Mouse (Mus musculus) forebrain, embryonic 16.5 days (tissue): Measurements from ENCODE around the gene Taf8. TPM values are rescaled to one million over a fixed set of nuclear protein-coding genes. Genes with fewer than 3 reads are reported as not detected.

ENCODE experiments used
- ATAC-seq: fragments of 200-750 bp; cut with Nextera tagmentation; 2 replicates; pipeline ENCODE4 v1.8.0; 2017; ENCODE audit warnings: mild to moderate bottlenecking, moderate library complexity
- H3K27ac ChIP-seq: fragments of 300-500 bp; sonication (generic); 2 replicates; pipeline ENCODE4 v1.5.1; 2014; ENCODE audit warnings: low read length, control low read depth
- H3K27me3 ChIP-seq: fragments of 300-500 bp; sonication (generic); replicated peaks from 2 replicates; pipeline ENCODE4 v1.6.1; 2014; ENCODE audit warnings: low read length; ENCODE audit not compliant: control insufficient read depth, insufficient read depth
- H3K36me3 ChIP-seq: fragments of 300-500 bp; sonication (generic); 2 replicates; pipeline ENCODE4 v1.6.1; 2014; ENCODE audit not compliant: control insufficient read depth, insufficient read depth
- H3K4me1 ChIP-seq: fragments of 300-500 bp; sonication (generic); replicated peaks from 2 replicates; pipeline ENCODE4 v1.6.1; 2014; ENCODE audit warnings: low read length; ENCODE audit not compliant: control insufficient read depth, insufficient read depth
- H3K4me2 ChIP-seq: fragments of 300-500 bp; sonication (generic); 2 replicates; pipeline ENCODE4 v1.6.1; 2014; ENCODE audit warnings: mild to moderate bottlenecking, low read length, control low read depth
- H3K4me3 ChIP-seq: fragments of 300-500 bp; sonication (generic); replicated peaks from 2 replicates; pipeline ENCODE4 v1.5.1; 2014; ENCODE audit warnings: mild to moderate bottlenecking, low read length, control low read depth
- H3K9ac ChIP-seq: fragments of 300-500 bp; sonication (generic); replicated peaks from 2 replicates; pipeline ENCODE4 v1.6.1; 2014; ENCODE audit warnings: low read depth, low read length, control low read depth
- H3K9me3 ChIP-seq: fragments of 300-500 bp; sonication (generic); 2 replicates; pipeline ENCODE4 v1.6.1; 2016; ENCODE audit warnings: low read length; ENCODE audit not compliant: control insufficient read depth
- WGBS: fragments of 180-500 bp; shearing (Covaris S2); extraction: QIAGEN DNeasy Blood & Tissue Kit; methylation state at CpG from one replicate; pipeline ENCODE4 v1.1.7; 2014; 5-methylcytosine and 5-hydroxymethylcytosine counted together
- polyA plus RNA-seq: library from polyadenylated mRNA; unstranded; fragments of >200 nt; fragmentation: Nextera tagmentation; extraction: Ambion mirVana; gene quantifications from 2 replicates; pipeline ENCODE4 v1.2.1, GENCODE M21; 2015

Taf8 gene
- polyA plus RNA-seq, 1 experiment from 2014 or later, result 24.9 TPM

DNA sequence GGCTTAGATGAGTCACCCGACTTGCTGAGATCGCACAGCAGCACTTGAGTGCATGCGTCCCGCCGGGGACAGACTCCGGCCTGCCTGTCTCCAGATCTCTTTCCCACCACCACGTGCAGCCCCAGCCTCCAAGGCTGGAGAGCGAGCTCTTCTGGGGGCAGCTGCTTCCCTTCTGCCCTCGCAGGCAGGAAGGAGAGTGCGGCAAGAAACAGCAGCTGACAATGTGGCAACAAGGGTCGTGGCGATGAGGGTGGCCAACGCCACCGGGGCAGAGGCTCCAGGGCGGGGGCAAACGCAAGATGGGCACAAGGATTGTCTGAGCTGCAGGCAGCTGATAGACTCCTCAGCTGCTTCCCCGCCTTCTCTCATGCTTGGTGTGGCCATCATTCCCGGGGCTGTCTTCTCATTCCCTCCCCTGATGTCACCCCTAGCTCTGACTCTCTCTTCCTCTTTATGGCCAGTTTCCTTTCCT, 21.2 kb upstream of the Taf8 start:
- Histone ChIP-seq H3K36me3 (no peaks in the 10 kb centered on the region), H3K4me3 (no peak overlapping the region), H3K27me3 (no peaks in the 10 kb centered on the region), H3K9me3 (no peaks in the 10 kb centered on the region), H3K4me1 (peaks cover 10% of the 10 kb centered on the region), H3K9ac (no peak overlapping the region), H3K4me2 (no peak overlapping the region), H3K27ac (no peak overlapping the region)
- 75% methylated on average over 18 of the region's 18 CpGs for WGBS
- no peak for ATAC-seq

DNA sequence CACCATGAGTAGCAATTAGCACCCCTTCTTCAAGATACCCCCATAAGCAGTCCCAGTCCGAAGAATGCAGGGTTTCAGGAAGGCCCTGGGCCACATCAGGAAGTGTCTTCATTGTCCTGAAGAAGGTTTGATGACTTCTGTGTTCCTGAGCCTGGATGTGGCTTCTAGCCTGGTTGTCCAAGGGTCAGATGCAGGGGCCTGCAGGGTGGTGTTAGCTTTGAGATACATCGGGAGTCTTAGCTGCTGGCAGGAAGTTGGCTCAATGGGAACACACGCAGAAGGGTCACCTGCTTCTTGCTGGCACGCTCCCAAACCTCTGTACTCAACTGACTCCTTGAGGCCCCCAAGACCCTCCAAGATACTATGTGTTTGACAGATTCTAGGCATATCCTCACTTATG, 20.4 kb upstream of the Taf8 start:
- Histone ChIP-seq H3K4me2 (no peak overlapping the region), H3K27ac (peak overlapping the region; percentile 82; the same call in 1 of the 2 replicates), H3K27me3 (no peaks in the 10 kb centered on the region), H3K9me3 (no peaks in the 10 kb centered on the region), H3K4me3 (no peak overlapping the region), H3K9ac (no peak overlapping the region), H3K4me1 (peaks cover 10% of the 10 kb centered on the region), H3K36me3 (no peaks in the 10 kb centered on the region)
- no peak for ATAC-seq
- 74% methylated on average over 4 of the region's 4 CpGs for WGBS

DNA sequence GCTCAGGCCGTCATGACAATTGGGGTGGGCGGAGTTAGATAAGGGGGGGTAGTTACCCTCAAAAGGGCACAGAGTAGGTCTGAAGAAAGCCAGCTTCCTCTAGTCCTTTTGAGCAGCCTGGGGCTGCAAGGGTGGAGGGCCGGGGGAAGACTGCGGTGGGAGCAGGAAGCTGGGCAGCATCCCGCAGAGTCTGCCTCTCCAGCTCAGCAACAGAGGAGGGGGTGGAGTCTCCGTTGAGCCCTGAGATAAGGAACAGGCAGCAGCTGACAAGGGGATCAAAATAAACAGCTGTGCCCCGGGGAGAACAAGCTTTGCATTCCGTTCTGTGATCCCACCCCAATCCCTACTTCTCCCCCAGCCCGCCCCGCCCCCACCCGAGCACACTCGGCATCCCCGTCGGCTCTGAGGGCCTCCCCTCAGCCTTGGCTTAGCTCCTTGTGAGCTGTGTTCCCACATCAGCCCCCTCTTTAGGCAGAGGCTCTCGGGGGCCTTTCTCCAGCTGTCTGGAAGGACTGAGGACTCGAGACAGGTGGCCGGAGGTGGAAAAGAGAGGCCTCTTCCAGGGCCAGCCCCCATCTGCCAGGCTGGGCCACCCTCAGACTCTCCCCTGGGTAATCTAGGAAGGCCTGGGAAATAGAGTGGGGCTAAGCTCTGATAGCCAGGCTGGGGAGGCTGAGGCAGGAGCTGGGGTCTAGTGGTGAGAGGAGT, 19.6 kb upstream of the Taf8 start:
- Histone ChIP-seq H3K4me3 (peak overlapping the region; percentile 29), H3K9ac (peak overlapping the region; percentile 54), H3K27me3 (no peaks in the 10 kb centered on the region), H3K4me1 (peaks cover 10% of the 10 kb centered on the region), H3K4me2 (peak overlapping the region; percentile 46), H3K27ac (peak overlapping the region; percentile 82), H3K9me3 (no peaks in the 10 kb centered on the region), H3K36me3 (no peaks in the 10 kb centered on the region)
- WGBS, result 1% methylated on average over 16 of the region's 17 CpGs
- ATAC-seq, result peak; percentile 91

DNA sequence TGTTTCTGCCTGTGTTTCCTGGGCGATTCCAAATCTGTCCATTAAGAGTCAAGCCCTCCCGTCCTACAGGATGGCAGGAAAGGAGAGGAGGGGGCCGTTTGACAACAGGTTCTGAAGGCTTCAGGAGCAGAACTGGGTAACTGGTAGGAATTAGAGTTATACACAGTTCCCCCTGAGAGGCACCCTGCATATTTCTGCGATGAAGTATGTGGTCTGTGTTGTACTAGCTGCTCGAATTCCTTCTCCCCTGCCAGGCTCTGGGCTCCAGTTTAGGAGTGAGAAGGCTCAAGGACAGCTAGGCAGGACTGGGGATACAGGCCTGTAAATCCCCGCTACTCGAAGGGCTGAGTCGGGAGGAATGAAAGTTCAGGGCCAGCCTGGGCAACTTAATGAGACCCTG, 16.1 kb upstream of the Taf8 start:
- 31% methylated on average over 8 of the region's 8 CpGs for WGBS
- no peaks in the 10 kb centered on the region for H3K36me3 ChIP-seq
- no peaks in the 10 kb centered on the region for H3K9me3 ChIP-seq
- no peak overlapping the region for H3K4me3 ChIP-seq
- no peak overlapping the region for H3K9ac ChIP-seq
- no peak overlapping the region for H3K4me2 ChIP-seq
- peaks cover 10% of the 10 kb centered on the region for H3K4me1 ChIP-seq
- ATAC-seq, result no peak
- no peak overlapping the region for H3K27ac ChIP-seq
- H3K27me3 ChIP-seq, result no peaks in the 10 kb centered on the region

DNA sequence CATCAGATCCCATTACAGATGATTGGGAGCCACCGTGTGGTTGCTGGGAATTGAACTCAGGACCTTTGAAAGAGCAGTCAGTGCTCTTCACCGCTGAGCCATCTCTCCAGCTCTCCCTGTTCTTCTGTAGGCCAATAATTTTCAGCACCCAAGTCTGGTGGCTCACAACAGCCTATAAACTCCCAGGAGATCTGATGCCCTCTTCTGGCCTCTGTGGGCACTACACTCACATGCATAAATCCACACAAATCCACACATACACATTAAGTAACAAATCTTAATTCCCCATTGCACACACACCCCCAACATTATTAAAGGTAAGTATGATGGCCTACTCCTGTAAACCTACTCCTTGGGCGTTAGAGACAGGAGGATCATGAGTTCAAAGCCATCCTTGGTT, 14.1 kb upstream of the Taf8 start:
- 97% methylated on average over 3 of the region's 3 CpGs for WGBS
- Histone ChIP-seq H3K4me1 (peaks cover under 1% of the 10 kb centered on the region), H3K4me3 (no peak overlapping the region), H3K27ac (no peak overlapping the region), H3K9ac (no peak overlapping the region), H3K9me3 (no peaks in the 10 kb centered on the region), H3K36me3 (no peaks in the 10 kb centered on the region), H3K4me2 (no peak overlapping the region), H3K27me3 (no peaks in the 10 kb centered on the region)
- ATAC-seq, result no peak

DNA sequence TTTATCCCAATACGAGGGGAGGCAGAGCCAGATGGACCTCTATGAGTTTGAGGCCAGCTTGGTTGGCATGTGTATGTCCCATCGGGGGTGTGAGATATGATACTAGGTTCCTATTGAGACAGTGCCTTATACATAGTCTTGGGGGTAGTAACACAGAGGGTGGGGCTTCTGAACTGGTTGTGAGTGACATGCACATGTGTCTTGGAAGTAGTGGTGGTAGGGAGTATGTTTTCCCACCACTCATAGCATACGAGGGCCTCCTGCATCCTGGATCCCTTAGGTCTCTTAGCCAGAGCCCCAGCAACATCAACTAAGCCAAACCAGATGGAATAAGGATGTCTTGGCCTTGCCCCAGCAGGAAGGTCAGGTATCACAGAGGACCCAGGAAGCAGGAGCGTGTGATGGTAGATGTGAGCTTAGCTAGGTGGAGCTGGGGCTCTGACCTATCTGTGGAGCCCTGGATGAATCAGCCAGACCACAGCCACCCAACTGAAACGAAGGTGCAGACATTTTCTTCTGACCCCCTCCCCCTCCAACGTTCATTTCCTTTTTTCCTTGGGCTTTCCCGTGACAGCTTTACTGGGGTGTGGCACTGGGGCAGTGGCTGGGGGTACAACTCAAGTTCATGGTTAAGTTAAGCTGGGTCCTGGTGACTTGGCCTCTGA, 13.2 kb upstream of the Taf8 start:
- Histone ChIP-seq H3K27ac (no peak overlapping the region), H3K36me3 (no peaks in the 10 kb centered on the region), H3K9ac (no peak overlapping the region), H3K9me3 (no peaks in the 10 kb centered on the region), H3K4me1 (no peaks in the 10 kb centered on the region), H3K4me3 (no peak overlapping the region), H3K4me2 (no peak overlapping the region), H3K27me3 (no peaks in the 10 kb centered on the region)
- WGBS, result 84% methylated on average over 7 of the region's 7 CpGs
- no peak for ATAC-seq

DNA sequence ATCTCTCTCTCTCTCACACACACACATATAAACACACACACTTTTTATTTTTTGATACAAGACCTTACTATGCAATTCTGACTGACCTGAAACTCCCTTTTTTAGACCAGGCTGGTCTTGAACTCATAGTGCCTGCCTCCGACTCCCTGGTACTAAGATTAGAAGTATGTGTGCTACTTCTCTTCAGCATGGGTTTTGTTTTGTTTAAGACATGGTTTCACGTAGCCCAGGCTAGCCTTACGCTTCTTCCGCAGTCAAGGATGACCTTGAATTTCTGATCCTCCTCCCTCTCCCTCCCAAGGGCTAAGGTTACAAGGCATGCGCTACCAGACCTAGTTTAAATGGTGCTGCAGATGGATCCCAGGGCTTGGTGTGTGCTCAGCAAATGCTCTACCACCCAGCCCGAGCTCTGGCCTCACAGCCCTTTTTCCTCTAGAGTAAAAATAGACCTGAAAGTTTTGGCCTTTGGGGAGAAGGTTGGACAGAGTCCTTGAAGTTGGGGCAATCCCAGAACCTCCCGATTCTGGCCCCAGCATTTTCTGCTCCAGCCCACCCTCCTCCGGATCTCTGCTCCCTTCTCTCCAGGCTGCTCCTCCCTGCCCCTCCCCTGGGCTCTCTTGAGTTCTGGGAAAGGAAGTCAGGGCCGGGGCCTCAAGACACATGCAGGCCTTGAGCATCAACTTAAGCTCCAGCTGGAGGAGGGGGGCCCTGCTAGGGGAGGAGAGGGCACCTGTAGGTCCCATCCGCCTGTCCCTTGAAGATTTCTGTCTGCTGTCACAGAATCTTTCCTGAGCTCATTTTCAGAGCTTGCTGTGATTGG, 11.1 kb upstream of the Taf8 start:
- H3K27me3 ChIP-seq, result no peaks in the 10 kb centered on the region
- H3K9me3 ChIP-seq, result no peaks in the 10 kb centered on the region
- H3K4me2 ChIP-seq, result no peak overlapping the region
- WGBS, result 76% methylated on average over 10 of the region's 10 CpGs
- H3K9ac ChIP-seq, result no peak overlapping the region
- no peak for ATAC-seq
- no peaks in the 10 kb centered on the region for H3K4me1 ChIP-seq
- no peak overlapping the region for H3K27ac ChIP-seq
- H3K4me3 ChIP-seq, result no peak overlapping the region
- no peaks in the 10 kb centered on the region for H3K36me3 ChIP-seq

DNA sequence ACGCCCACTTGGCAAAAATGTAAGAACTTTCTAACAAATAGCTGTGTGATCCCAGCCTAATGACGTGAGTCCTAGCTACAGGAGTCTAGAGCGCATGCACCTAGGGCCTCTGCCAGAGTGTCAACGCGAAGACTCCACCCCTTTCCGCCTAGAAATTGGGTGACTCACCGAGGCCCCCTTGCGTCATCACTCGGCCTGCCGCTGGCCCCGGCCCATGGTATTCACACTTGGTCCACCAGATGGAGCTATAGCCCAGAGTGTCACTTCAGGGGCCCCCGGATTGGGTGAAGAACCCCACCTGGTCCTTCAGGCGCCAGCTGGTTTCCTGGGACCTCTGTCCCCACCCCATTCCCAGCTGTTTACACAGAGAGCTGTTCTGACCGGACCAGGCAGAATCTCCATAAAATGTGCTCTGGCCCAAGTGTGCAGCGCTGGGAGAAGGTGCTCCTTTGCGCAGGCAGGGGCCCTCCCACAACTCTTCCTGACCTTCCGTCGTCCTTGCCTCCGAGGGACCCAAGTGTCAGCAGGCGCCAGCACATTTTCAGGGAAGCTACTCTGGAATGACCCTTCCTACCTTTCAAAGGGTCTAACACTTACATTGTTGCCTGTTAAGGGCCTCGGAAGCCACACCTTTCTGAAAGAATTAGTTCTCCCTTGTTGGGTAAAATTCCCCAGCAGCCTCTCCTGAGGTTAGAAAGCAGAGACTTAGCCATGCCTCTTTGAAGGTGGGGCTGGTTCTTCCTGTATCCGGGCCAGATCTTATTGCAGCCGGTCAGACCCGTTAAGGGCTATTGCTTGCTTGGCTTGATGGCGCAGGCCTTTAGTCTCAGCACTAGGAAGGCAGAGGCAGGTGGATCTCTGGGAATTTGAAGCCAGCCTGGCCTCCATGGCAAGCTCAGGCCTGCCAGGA, 9.3 kb upstream of the Taf8 start:
- Histone ChIP-seq H3K9me3 (no peaks in the 10 kb centered on the region), H3K27ac (no peak overlapping the region), H3K9ac (no peak overlapping the region), H3K27me3 (no peaks in the 10 kb centered on the region), H3K4me1 (no peaks in the 10 kb centered on the region), H3K4me3 (no peak overlapping the region), H3K4me2 (no peak overlapping the region), H3K36me3 (no peaks in the 10 kb centered on the region)
- ATAC-seq, result peak; percentile 86
- 16% methylated on average over 25 of the region's 25 CpGs for WGBS
